ENCODE assay signal across 18 mouse cellular contexts in genomic region chr5:112931901-112932300, GRCm38 (mm10). TPM values are rescaled to one million over a fixed set of nuclear protein-coding genes. Genes with fewer than 3 reads are reported as not detected.
A peak's percentile ranks its signal among the peaks of the same experiment; 100 is the strongest.
DNase-seq lines count a peak whose midpoint lies in the region; ATAC-seq lines count a peak whose summit lies in the region.
"Had no signal": no experiment of that assay in that cellular context is flagged by ENCODE, and none has a peak within 500 bp of the region (broad histone marks: within the 10 kb centered on the region; RNA-seq: fewer than 3 reads in every experiment).

No protein-coding gene starts in this region.

- intact Hi-C loops in left cerebral cortex, postnatal 14 days (cut with DNase I), result loop anchor here (5.0 kb wide), 1 partner anchor 85 kb away; the partner anchor contains the start of gene Grk3

- peaks cover 28% of the 10 kb centered on the region for H3K4me1 ChIP-seq in hindbrain, embryonic 10.5 days (replicated peaks)
- no peaks in the 10 kb centered on the region for H3K4me1 ChIP-seq in hindbrain, embryonic 14.5 days (replicated peaks; ENCODE audit: control insufficient read depth, insufficient read depth, low read length)

- H3K9me3 ChIP-seq in hindbrain, embryonic 10.5 days, result no peaks in the 10 kb centered on the region
- no peaks in the 10 kb centered on the region for H3K9me3 ChIP-seq in hindbrain, embryonic 14.5 days (ENCODE audit: control insufficient read depth, low read length)
- H3K9me3 ChIP-seq: embryonic facial prominence, embryonic 10.5 days; hindbrain, embryonic 12.5 days had no signal

- 85% methylated on average over 5 of the region's 5 CpGs for WGBS in hindbrain, embryonic 10.5 days
- 85% methylated on average over 5 of the region's 5 CpGs for WGBS in hindbrain, embryonic 14.5 days

- H3K27ac ChIP-seq in hindbrain, embryonic 10.5 days, result 0 out of 2 replicates have a peak overlapping the region, but pooled peaks have one; percentile 1
- no peak overlapping the region for H3K27ac ChIP-seq in hindbrain, embryonic 14.5 days
- H3K27ac ChIP-seq: embryonic facial prominence, embryonic 10.5 days; heart, adult 2 months; hindbrain, embryonic 12.5 days had no signal

- ATAC-seq in frontal cortex, adult (ENCODE audit: low TSS enrichment), result peak; percentile 40
- no peak for ATAC-seq in hindbrain, embryonic 14.5 days (ENCODE audit: low FRiP score)
- ATAC-seq: intestine, embryonic 16.5 days had no signal

- no peak overlapping the region for H3K9ac ChIP-seq in hindbrain, embryonic 14.5 days
- H3K9ac ChIP-seq: hindbrain, embryonic 12.5 days had no signal

- no peaks in the 10 kb centered on the region for H3K27me3 ChIP-seq in hindbrain, embryonic 10.5 days (ENCODE audit: insufficient read depth, poor library complexity, severe bottlenecking)
- H3K27me3 ChIP-seq in hindbrain, embryonic 14.5 days (ENCODE audit: control insufficient read depth, insufficient read depth, low read length), result no peaks in the 10 kb centered on the region
- H3K27me3 ChIP-seq: hindbrain, embryonic 12.5 days had no signal

- no peaks in the 10 kb centered on the region for H3K36me3 ChIP-seq in hindbrain, embryonic 10.5 days
- H3K36me3 ChIP-seq in hindbrain, embryonic 14.5 days (replicated peaks; ENCODE audit: control insufficient read depth, insufficient read depth), result peaks cover 13% of the 10 kb centered on the region
- H3K36me3 ChIP-seq: embryonic facial prominence, embryonic 10.5 days had no signal

- no peak overlapping the region for H3K4me2 ChIP-seq in hindbrain, embryonic 14.5 days (replicated peaks)
- H3K4me2 ChIP-seq: hindbrain, embryonic 12.5 days had no signal

- H3K4me3 ChIP-seq in hindbrain, embryonic 10.5 days, result no peak overlapping the region
- H3K4me3 ChIP-seq in hindbrain, embryonic 14.5 days (replicated peaks; ENCODE audit: low read length), result no peak overlapping the region
- H3K4me3 ChIP-seq: embryonic facial prominence, embryonic 10.5 days; heart, adult 2 months; hindbrain, embryonic 12.5 days had no signal

- DNase-seq in frontal cortex, postnatal 14 days (ENCODE audit: low spot score in 2 of 2), result no peak
- DNase-seq in hindbrain, embryonic 10.5 days (ENCODE audit: low spot score), result no peak
- DNase-seq in hindbrain, embryonic 14.5 days (ENCODE audit: low spot score), result no peak
- DNase-seq in left cerebral cortex, postnatal 14 days (ENCODE audit: low spot score in 2 of 2), result peak; percentile 20 to 35
- DNase-seq in left cerebral cortex, adult 18-20 months (ENCODE audit: low spot score in 2 of 2), result no peak
- no peak for DNase-seq in kidney, adult 8-10 months
- DNase-seq: adrenal gland, adult 2 months; adrenal gland, postnatal 25 days; cerebellum, adult 2 months; cerebellum, postnatal 10 days; gastrocnemius, postnatal 14 days; heart, adult 2 months; heart, postnatal 36 days; kidney, adult 2 months had no signal

RNA-seq across cellular contexts. Expression of gene Myo18b, which starts 35.7 kb away (rescaled TPM):
- 0.30 and 0.65 TPM in 2 replicates for polyA plus RNA-seq in hindbrain, embryonic 10.5 days (2016; fragmentation: Nextera tagmentation; extraction: Ambion mirVana)
- polyA plus RNA-seq in hindbrain, embryonic 14.5 days (2014; fragmentation: Nextera tagmentation; extraction: Ambion mirVana), result 1.1 and 1.4 TPM in 2 replicates
- 1 to 10 TPM; 2.8 to 3.0 TPM for total RNA-seq in left cerebral cortex, postnatal 14 days (2021)
- total RNA-seq in left cerebral cortex, adult 18-20 months (2021), result 1 to 10 TPM; 1.1 to 1.7 TPM

Comparison
In these comparisons a context has a peak if more than half of its experiments do, and no peak if none do; other contexts are left out.
1. DNase-seq: peak in left cerebral cortex, postnatal 14 days (2 of 2); none in frontal cortex, postnatal 14 days (0 of 2), hindbrain, embryonic 10.5 days (single experiment), hindbrain, embryonic 14.5 days (single experiment), left cerebral cortex, adult 18-20 months (0 of 2) and kidney, adult 8-10 months (0 of 2).